Mouse (Mus musculus) midbrain, embryonic 13.5 days (tissue): ENCODE results near the gene Gm45062. TPM values are rescaled to one million over a fixed set of nuclear protein-coding genes. Genes with fewer than 3 reads are reported as not detected.

Experiments
- ATAC-seq: fragments of 200-750 bp; cut with Nextera tagmentation; 2 replicates; pipeline ENCODE4 v1.8.0; 2017; ENCODE audit warnings: mild to moderate bottlenecking, moderate TSS enrichment, moderate library complexity
- H3K27ac ChIP-seq: fragments of 300-500 bp; sonication (generic); 2 replicates; pipeline ENCODE4 v1.5.1; 2015; ENCODE audit warnings: inconsistent platforms, mild to moderate bottlenecking, moderate library complexity
- H3K27me3 ChIP-seq: fragments of 300-500 bp; sonication (generic); 2 replicates; pipeline ENCODE4 v1.6.1; 2015; ENCODE audit warnings: mild to moderate bottlenecking, inconsistent platforms
- H3K36me3 ChIP-seq: fragments of 300-500 bp; sonication (generic); 2 replicates; pipeline ENCODE4 v1.6.1; 2015; ENCODE audit warnings: mild to moderate bottlenecking, inconsistent platforms
- H3K4me1 ChIP-seq: fragments of 300-500 bp; sonication (generic); replicated peaks from 2 replicates; pipeline ENCODE4 v1.6.1; 2015; ENCODE audit warnings: inconsistent platforms
- H3K4me2 ChIP-seq: fragments of 300-500 bp; sonication (generic); replicated peaks from 2 replicates; pipeline ENCODE4 v1.6.1; 2015; ENCODE audit warnings: moderate library complexity, mild to moderate bottlenecking, inconsistent platforms
- H3K4me3 ChIP-seq: fragments of 300-500 bp; sonication (generic); replicated peaks from 2 replicates; pipeline ENCODE4 v1.5.1; 2015; ENCODE audit warnings: mild to moderate bottlenecking, inconsistent platforms
- H3K9ac ChIP-seq: fragments of 300-500 bp; sonication (generic); replicated peaks from 2 replicates; pipeline ENCODE4 v1.6.1; 2015; ENCODE audit warnings: mild to moderate bottlenecking, inconsistent platforms
- H3K9me3 ChIP-seq: fragments of 300-500 bp; sonication (generic); 2 replicates; pipeline ENCODE4 v1.6.1; 2016; ENCODE audit warnings: mild to moderate bottlenecking, inconsistent platforms
- WGBS: fragments of 180-500 bp; shearing (Covaris S2); methylation state at CpG from one replicate; pipeline ENCODE4 v1.1.7; 2015; 5-methylcytosine and 5-hydroxymethylcytosine counted together
- polyA plus RNA-seq: library from polyadenylated mRNA; unstranded; fragments of >200 nt; fragmentation: Nextera tagmentation; extraction: Ambion mirVana; gene quantifications from 2 replicates; pipeline ENCODE4 v1.2.1, GENCODE M21; 2015

Gene Gm45062
- 18.8 and 19.6 TPM in 2 replicates for polyA plus RNA-seq

- peak within 1 kb of the TSS; percentile 84 for H3K27ac ChIP-seq
- peak; percentile 100 for ATAC-seq
- WGBS, result under 1% methylated on average over 64 of the region's 64 CpGs
These were observed at the start of gene Gm45062, which contains the start of the genes Rpa3 and Umad1 for GRCm38 (mm10) chr6:8259004-8259666. Gene Gm45062 (plus strand): TSS chr6:8259450. Gene Rpa3 (minus strand): TSS chr6:8259173. Gene Umad1 (plus strand): TSS chr6:8259288.

DNA sequence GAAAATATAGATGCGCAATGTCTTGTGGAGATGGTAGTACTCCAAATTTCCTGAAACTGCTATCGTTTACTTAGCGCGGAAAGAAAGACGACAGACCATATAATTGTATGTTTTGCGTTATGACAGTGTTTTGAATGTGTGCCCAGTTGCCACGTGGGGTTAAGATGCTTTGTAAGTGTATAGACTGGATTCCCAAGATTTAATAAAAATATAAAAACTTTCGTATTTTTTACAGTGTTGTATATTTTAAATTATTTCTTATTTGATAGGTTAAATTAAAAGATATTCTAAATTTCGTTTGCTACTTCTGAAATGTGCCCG lies 49.4 kb upstream of the Gm45062 start:
- peak overlapping the region; percentile 78 for H3K4me3 ChIP-seq
- H3K4me2 ChIP-seq, result peak overlapping the region; percentile 60
- H3K27ac ChIP-seq, result peak overlapping the region; percentile 93
- peaks cover 12% of the 10 kb centered on the region for H3K4me1 ChIP-seq
- 14% methylated on average over 10 of the region's 10 CpGs for WGBS
- H3K9ac ChIP-seq, result peak overlapping the region; percentile 84
- ATAC-seq, result peak; percentile 1; the same call in 1 of the 2 replicates
- no peaks in the 10 kb centered on the region for H3K27me3 ChIP-seq
- peaks cover 3% of the 10 kb centered on the region for H3K36me3 ChIP-seq
- no peaks in the 10 kb centered on the region for H3K9me3 ChIP-seq

More at GRCm38 (mm10) chr6:8259004-8259666, at the start of gene Gm45062, which contains the start of the genes Rpa3 and Umad1:
- Histone ChIP-seq H3K36me3 (peaks cover 10% of the 10 kb centered on the region), H3K9me3 (no peaks in the 10 kb centered on the region), H3K4me1 (peaks cover 24% of the 10 kb centered on the region), H3K4me2 (peak within 1 kb of the TSS; percentile 92), H3K9ac (peak within 1 kb of the TSS; percentile 90), H3K27me3 (no peaks in the 10 kb centered on the region), H3K4me3 (peak within 1 kb of the TSS; percentile 88)

DNA sequence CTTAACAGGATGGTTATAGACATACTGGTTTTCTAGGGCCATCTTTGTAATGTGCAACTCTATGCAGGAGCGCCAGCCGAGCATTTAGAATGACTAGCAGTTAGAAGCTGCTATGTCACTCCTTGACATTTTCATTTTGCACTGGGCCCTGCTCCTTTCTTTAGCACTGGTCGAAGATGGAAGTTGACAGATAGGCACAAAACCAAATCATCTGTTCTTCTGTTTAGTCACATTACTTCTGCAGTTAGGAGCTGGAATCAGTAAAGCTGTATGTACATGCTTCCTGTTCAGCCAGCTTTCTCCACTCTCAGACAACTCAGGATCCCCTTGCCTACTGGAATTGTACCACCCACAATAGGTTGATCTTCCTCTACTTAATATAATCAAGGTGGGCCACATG lies 48.6 kb upstream of the Gm45062 start:
- Histone ChIP-seq H3K36me3 (peaks cover 11% of the 10 kb centered on the region), H3K9ac (no peak overlapping the region), H3K27me3 (no peaks in the 10 kb centered on the region), H3K4me2 (peak overlapping the region; percentile 60), H3K27ac (no peak overlapping the region), H3K9me3 (no peaks in the 10 kb centered on the region), H3K4me3 (peak overlapping the region; percentile 78; the same call in 1 of the 2 replicates), H3K4me1 (peaks cover 12% of the 10 kb centered on the region)
- no peak for ATAC-seq
- 85% methylated on average over 3 of the region's 3 CpGs for WGBS

GRCm38 (mm10) chr6:8227035-8227434 lies 32.2 kb upstream of the Gm45062 start:
- Histone ChIP-seq H3K9me3 (no peaks in the 10 kb centered on the region), H3K4me1 (no peaks in the 10 kb centered on the region), H3K27ac (no peak overlapping the region), H3K4me3 (no peak overlapping the region), H3K4me2 (no peak overlapping the region), H3K9ac (no peak overlapping the region), H3K27me3 (no peaks in the 10 kb centered on the region), H3K36me3 (peaks cover 32% of the 10 kb centered on the region)
- WGBS, result 93% methylated on average over 3 of the region's 3 CpGs
- no peak for ATAC-seq

DNA sequence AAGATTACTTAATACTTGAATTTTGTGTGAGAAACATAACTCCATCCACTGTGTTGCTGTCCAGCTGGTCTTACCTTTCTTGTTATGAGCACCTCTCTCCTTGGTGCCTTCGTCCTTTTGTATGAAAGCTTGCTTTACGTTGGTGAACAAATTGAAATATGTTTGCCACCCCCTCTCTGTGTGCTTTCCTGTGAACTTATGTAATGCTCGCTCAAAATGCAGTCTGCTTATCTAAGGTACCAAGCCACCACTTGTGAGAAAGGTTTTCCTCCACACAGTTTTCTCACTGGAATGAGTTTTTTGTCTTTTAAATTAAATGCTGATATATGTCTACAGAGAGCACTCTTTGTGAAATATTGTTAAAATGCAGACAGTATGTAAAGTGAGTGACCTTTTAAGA lies 30.7 kb upstream of the Gm45062 start:
- H3K4me1 ChIP-seq, result no peaks in the 10 kb centered on the region
- ATAC-seq, result no peak
- no peak overlapping the region for H3K4me2 ChIP-seq
- no peaks in the 10 kb centered on the region for H3K27me3 ChIP-seq
- no peak overlapping the region for H3K4me3 ChIP-seq
- whole genome bisulfite sequencing, result 94% methylated on average over 3 of the region's 3 CpGs
- H3K9ac ChIP-seq, result no peak overlapping the region
- H3K9me3 ChIP-seq, result no peaks in the 10 kb centered on the region
- H3K36me3 ChIP-seq, result peaks cover 39% of the 10 kb centered on the region
- H3K27ac ChIP-seq, result no peak overlapping the region

DNA sequence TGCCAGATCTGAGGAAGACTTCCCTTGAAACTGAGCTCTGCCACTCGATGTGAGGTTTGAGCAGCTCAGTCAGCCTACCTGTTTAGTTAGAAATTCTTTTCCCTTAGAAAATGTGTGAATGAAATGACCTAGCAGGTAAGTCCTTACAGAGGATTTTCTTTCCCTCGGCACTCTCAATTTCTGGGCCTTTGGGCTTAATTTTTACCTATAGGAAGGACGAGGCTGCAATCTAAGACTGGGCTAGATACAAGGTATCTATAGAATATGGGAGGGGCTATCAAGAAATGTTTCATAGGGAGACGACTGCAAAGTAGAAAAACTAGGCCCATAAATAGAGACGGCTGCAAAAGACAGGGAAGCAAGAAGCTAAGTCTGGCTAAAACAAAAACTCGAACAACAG lies 934 bp upstream of the Gm45062 start:
- no peaks in the 10 kb centered on the region for H3K27me3 ChIP-seq
- peak overlapping the region; percentile 88 for H3K4me3 ChIP-seq
- no peaks in the 10 kb centered on the region for H3K9me3 ChIP-seq
- peaks cover 15% of the 10 kb centered on the region for H3K36me3 ChIP-seq
- H3K27ac ChIP-seq, result no peak overlapping the region
- H3K4me1 ChIP-seq, result peaks cover 24% of the 10 kb centered on the region
- H3K9ac ChIP-seq, result peak overlapping the region; percentile 74
- H3K4me2 ChIP-seq, result peak overlapping the region; percentile 72
- WGBS, result 11% methylated on average over 6 of the region's 6 CpGs
- no peak for ATAC-seq

DNA sequence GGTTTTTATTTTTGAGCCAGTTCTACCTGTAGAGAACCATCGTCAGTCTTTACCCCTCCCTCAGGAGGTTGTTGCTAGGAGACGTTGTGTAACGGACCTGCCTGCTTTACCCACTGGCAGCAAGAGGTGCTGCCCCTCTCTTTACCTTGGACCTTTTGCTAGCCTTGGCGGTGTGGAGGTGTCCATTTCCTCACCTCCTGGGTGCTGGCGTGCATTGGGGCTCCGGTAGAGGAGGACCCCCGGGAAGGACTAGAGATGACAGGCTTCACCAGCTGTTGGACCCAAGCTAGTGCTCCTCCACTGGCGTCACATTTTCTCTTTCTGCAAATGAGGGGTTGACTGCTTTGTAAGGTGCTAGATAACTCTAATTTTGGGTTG lies 406 bp downstream of the Gm45062 start:
- 0% methylated on average over 8 of the region's 8 CpGs for WGBS
- Histone ChIP-seq H3K9ac (peak overlapping the region; percentile 90), H3K36me3 (peaks cover 6% of the 10 kb centered on the region), H3K27ac (peak overlapping the region; percentile 84), H3K27me3 (no peaks in the 10 kb centered on the region), H3K4me1 (peaks cover 24% of the 10 kb centered on the region), H3K9me3 (no peaks in the 10 kb centered on the region), H3K4me3 (peak overlapping the region; percentile 88), H3K4me2 (peak overlapping the region; percentile 92)
- ATAC-seq, result no peak

- no peak for ATAC-seq
- no peak overlapping the region for H3K27ac ChIP-seq
- peaks cover 12% of the 10 kb centered on the region for H3K36me3 ChIP-seq
- no peaks in the 10 kb centered on the region for H3K4me1 ChIP-seq
- H3K9ac ChIP-seq, result no peak overlapping the region
- no peak overlapping the region for H3K4me3 ChIP-seq
- 87% methylated on average over 3 of the region's 3 CpGs for WGBS
- H3K27me3 ChIP-seq, result no peaks in the 10 kb centered on the region
- no peaks in the 10 kb centered on the region for H3K9me3 ChIP-seq
- H3K4me2 ChIP-seq, result no peak overlapping the region
These were observed 11.8 kb downstream of the Gm45062 start for GRCm38 (mm10) chr6:8271047-8271446.

GRCm38 (mm10) chr6:8274387-8275054 lies 15.3 kb downstream of the Gm45062 start:
- Histone ChIP-seq H3K27ac (no peak overlapping the region), H3K4me2 (no peak overlapping the region), H3K36me3 (peaks cover 12% of the 10 kb centered on the region), H3K9me3 (no peaks in the 10 kb centered on the region), H3K27me3 (no peaks in the 10 kb centered on the region), H3K9ac (no peak overlapping the region), H3K4me3 (no peak overlapping the region), H3K4me1 (no peaks in the 10 kb centered on the region)
- WGBS, result 38% methylated on average over 6 of the region's 6 CpGs
- ATAC-seq, result peak; percentile 53; the same call in 1 of the 2 replicates

DNA sequence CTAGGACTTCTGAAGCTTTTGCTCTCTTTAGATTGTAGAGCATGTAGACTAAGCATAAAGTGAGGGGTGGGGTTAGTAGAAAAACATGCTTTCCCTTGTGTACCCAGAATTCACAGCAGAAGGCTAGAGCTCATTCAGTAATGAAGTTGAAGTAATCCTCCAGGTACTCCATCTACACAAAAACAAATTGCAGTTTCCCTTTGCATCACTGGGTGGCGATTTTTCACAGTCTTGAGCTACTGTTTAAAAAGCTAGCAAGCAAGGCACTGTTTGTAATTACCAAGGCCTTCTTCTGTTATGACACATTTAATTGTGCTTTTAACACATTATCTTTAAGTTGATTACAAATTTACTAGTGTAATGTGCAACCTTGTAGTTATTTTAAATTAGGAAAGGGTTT lies 15.8 kb downstream of the Gm45062 start:
- no peaks in the 10 kb centered on the region for H3K4me1 ChIP-seq
- WGBS, result 4% methylated on average over 1 of the region's 1 CpGs

DNA sequence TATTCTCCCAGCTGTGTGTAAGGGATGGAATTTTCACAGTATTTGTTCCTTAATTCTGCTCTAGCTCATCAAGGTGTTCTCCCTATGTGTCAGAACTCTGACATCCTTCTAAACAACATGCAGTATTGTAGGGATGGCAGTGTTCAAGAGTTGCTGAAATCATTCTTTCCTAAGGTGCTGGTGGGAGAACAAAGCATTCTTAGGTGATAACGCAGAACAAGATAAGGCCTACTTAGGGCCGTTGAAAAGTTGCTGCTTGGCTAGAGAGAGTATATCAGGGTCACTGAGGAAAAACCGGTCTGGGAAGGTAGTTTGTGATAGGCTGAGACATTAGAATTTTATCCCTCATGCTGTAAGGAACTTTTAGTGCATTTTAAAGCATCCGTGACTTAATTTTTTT lies 17.2 kb downstream of the Gm45062 start:
- no peaks in the 10 kb centered on the region for H3K9me3 ChIP-seq
- H3K36me3 ChIP-seq, result peaks cover 6% of the 10 kb centered on the region; the same call in 1 of the 2 replicates
- H3K27ac ChIP-seq, result no peak overlapping the region
- WGBS, result 89% methylated on average over 4 of the region's 4 CpGs
- no peak for ATAC-seq
- no peak overlapping the region for H3K4me2 ChIP-seq
- H3K4me3 ChIP-seq, result no peak overlapping the region
- H3K27me3 ChIP-seq, result no peaks in the 10 kb centered on the region
- H3K9ac ChIP-seq, result no peak overlapping the region
- H3K4me1 ChIP-seq, result no peaks in the 10 kb centered on the region

More for the DNA sequence above, 15.8 kb downstream of the Gm45062 start:
- no peak overlapping the region for H3K4me2 ChIP-seq
- ATAC-seq, result no peak
- no peak overlapping the region for H3K9ac ChIP-seq
- H3K27ac ChIP-seq, result no peak overlapping the region
- no peak overlapping the region for H3K4me3 ChIP-seq
- H3K9me3 ChIP-seq, result no peaks in the 10 kb centered on the region
- no peaks in the 10 kb centered on the region for H3K27me3 ChIP-seq
- peaks cover 12% of the 10 kb centered on the region for H3K36me3 ChIP-seq

- Histone ChIP-seq H3K4me1 (no peaks in the 10 kb centered on the region), H3K9ac (no peak overlapping the region), H3K27me3 (no peaks in the 10 kb centered on the region), H3K4me3 (no peak overlapping the region), H3K27ac (no peak overlapping the region), H3K9me3 (no peaks in the 10 kb centered on the region), H3K36me3 (no peaks in the 10 kb centered on the region), H3K4me2 (no peak overlapping the region)
- WGBS, result 72% methylated on average over 5 of the region's 5 CpGs
- no peak for ATAC-seq
These were observed 19.3 kb downstream of the Gm45062 start for GRCm38 (mm10) chr6:8278426-8279002.
